Mouse (Mus musculus) retina, postnatal 1 day (tissue): ENCODE data around the gene Adm.
"Not testable (repeated sequence)": the region's sequence is repeated elsewhere in the genome, so short reads cannot be mapped to it uniquely, and the experiment has no call there.

Experiments used
- DNase-seq: peaks from one replicate; pipeline ENCODE4 v3.0.0-alpha.2; 2012

Gene Adm

DNA sequence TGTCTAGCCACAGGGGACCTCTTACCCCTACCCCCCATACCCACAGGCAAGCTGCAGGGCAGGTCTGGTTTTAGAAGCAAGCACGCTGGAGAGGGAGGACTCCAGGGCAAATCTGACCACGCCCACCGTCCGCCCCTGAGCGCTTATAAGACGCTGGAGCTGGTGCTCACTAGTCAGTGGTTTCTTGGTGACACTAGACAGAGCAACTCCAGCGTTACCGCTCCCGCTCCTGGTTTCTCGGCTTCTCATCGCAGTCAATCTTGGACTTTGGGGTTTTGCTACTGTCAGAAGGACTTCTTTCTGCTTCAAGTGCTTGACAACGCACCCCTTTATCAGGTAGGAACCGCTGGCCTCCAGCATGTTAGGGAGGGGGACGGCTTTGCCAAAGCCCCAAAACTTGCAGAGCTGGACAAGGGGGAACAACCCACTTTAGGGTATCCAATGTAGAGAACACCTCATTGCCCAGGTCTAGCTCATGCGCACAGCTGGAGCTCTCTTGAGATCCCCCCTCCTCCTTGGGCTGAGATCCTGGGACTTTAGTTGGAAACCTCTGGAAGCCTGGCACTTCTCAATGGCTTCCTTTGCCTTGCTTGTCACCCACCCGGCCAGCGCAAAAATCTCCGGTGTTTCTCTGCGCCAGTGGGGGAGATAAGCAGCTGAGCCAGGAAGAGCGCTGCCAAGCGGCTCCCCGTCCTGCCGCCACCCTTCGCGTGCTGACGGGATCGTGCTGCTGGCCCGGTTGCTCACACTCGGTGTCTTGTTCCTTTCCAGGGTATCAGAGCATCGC lies at the start of gene Adm:
Gene Adm, plus strand, starts transcription at position 176 of the 787 bp plus-strand sequence.
- peak; percentile 73 for DNase-seq

- DNase-seq, result no peak
These were observed 43.8 kb upstream of the Adm start for GRCm38 (mm10) chr7:110583705-110584104.

GRCm38 (mm10) chr7:110584159-110584558 lies 43.3 kb upstream of the Adm start:
- DNase-seq, result no peak

GRCm38 (mm10) chr7:110585250-110585649 lies 42.2 kb upstream of the Adm start:
- no peak for DNase-seq

- no peak for DNase-seq
These were observed 39.7 kb upstream of the Adm start for GRCm38 (mm10) chr7:110587721-110588120.

DNA sequence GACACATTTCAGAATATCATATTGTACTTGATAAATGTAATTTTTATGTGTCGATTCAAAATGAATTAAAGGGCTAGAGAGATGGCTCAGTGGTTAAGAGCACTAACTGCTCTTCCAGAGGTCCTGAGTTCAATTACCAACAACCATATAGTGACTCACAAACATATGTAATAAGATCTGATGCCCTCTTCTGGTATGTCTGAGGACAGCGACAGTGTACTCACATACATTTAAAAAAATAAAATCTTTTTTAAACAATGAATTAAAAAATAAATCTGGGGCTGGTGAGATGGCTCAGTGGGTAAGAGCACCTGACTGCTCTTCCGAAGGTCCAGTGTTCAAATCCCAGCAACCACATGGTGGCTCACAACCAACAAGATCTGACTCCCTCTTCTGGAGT lies 33.5 kb upstream of the Adm start:
- not testable (repeated sequence) for DNase-seq

- no peak for DNase-seq
These were observed 30.3 kb upstream of the Adm start for GRCm38 (mm10) chr7:110597141-110597540.

DNA sequence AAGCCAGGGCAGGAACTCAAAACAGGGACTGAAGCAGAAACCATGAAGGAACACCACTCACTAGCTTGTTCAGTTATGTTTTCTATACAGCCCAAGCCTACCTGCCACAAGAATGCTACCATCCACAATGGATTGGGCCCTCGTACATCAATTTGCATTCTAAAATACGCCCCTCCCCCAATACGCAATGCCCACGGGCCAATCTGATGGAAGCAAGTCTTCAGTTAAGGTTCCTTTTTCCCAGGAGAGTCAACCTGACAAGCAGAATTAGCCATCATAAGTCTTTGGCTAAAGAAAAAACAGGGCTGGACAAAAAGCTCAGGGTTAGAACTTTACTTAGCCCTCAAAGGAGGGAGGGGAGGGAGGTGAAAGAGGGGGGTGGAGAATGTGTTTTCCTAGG lies 22.0 kb upstream of the Adm start:
- no peak for DNase-seq

DNA sequence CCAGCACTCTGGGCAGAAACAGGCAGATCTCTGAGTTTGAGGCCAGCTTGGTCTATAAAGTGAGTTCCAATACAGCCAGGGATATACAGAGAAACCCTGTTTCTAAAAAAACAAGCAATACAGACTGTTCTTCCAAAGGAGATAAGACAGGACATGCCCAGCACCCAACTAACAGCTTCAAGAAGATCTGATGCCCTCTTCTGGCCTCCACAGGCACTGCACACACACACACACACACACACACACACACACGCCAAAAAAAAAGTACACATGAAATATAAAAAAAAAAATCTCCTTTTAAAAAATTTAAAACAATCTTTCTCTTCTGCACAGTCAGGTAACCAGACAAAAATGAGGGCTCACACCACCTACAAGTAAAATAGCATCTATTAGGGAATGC lies 20.6 kb upstream of the Adm start:
- no peak for DNase-seq

GRCm38 (mm10) chr7:110613381-110614132 lies 13.9 kb upstream of the Adm start:
- DNase-seq, result no peak

GRCm38 (mm10) chr7:110614133-110615063 lies 13.1 kb upstream of the Adm start, which contains the start of gene Sbf2:
Gene Sbf2, minus strand, starts transcription at chr7:110614922.
- peak; percentile 91 for DNase-seq

DNA sequence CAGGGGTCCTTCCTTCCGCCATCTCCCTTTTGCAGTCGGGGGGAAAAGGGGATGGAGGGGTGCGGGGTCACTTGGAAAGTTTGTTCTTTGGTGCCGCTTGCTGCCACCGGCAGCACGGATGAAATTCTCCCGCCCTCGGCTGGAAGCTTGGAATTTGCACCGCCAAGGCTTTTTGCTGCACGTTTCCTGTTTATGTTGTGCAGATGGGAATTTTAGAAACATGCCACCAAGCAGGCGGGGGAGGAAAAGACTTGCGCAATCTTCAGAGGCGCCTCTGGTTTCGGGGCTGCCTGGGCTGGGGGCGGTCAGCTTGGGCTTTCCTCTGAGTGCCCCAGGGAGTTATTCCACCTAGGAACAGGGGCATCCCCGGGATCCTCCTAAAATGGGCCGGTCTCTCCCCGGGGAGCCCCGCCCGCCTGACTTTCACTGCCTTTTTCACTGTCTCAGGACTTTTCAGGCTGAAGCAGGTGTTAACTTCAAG lies 12.3 kb upstream of the Adm start:
- DNase-seq, result no peak

DNA sequence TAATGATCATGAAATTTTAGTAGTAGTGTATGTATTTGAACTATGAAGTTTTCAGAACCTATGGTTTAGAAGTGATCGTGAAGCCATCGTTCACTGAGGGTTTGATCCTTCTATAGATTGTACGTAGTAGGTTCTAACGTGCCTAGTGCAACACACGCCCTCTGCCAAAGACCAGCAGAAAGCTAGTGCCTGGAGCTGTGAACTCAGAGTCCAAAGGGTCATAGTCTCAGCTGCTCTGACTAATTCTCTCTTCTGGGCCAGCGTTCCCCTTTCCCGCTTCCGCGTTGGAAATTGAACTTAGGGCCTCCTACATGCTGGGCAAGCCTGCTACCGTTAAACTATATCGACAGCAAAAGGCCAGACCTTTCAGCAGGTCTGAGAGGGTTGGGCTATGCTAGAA lies 11.7 kb upstream of the Adm start:
- no peak for DNase-seq

- no peak for DNase-seq
These were observed 8.3 kb upstream of the Adm start for GRCm38 (mm10) chr7:110619086-110619611.

DNA sequence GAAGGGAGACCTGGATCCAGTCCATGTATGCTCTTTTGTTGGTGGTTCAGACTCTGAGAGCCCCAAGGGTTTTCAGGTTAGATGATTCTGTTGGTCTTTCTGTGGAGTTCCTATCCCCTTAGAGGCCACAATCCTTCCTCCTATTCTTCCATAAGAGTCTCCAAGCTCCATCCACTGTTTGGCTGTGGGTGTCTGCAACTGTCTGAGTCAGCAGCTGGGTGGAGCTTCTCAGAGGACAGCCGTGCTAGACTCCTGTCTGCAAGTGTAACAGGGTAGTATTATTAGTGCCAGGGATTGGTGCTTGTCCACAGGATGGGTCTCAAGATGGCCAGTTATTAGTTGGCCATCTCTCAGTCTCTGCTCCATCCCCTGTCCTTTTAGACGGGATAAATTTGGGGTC lies 3.4 kb upstream of the Adm start:
- DNase-seq, result no peak

DNA sequence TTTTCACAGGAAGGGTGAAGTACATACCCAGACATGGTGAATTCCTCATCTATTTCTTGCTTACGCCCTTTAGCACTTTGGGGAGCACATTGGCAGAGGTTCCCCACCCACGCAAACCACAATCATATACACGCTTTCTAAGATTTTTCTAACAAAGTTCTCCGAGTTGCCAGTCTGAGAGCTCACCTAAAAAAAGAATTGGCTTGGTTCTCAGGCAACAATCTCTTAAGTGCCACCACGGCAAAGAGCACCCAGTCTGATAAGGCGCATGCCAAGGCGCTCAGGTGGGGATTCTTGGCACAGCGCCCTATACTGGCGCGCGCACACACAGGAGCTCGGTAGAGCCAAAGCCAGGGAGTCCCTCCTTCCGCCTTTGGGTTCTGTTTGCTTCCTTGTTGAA lies 2.5 kb upstream of the Adm start:
- DNase-seq, result no peak

DNA sequence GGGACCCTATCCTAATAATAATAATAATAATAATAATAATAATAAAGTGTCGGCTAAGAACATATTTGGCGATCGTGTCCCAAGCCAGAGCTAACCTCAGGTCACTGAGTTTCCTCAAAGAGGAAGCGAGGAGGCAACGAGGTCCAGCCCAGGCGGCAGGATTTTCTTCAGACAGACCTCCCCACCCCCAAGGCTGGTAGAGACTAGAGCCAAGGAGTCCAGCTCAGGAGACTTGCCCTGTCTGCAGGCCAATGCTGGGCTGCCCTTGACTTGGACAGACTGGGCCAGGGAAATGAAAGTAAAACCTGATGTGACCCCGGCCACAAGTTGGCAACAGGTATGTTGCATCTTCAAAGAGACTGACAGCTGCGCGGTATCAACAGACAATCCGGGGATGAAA lies 2.0 kb upstream of the Adm start:
- DNase-seq, result no peak

GRCm38 (mm10) chr7:110626186-110627098 lies 1.0 kb upstream of the Adm start:
- peak; percentile 50 for DNase-seq

- DNase-seq, result peak; percentile 36
These were observed 370 bp upstream of the Adm start for GRCm38 (mm10) chr7:110627099-110627482.

DNA sequence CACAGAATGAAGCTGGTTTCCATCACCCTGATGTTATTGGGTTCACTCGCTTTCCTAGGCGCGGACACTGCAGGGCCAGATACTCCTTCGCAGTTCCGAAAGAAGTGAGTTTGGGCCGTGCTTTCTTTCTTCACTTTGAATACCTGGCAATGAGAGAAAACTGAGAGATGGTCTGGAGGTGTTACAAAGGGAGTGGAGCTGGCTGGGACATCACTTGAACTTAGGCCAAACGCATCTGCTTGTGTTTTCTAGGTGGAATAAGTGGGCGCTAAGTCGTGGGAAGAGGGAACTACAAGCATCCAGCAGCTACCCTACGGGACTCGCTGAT lies 776 bp downstream of the Adm start:
- DNase-seq, result no peak

GRCm38 (mm10) chr7:110628611-110629354 lies 1.3 kb downstream of the Adm start:
- DNase-seq, result peak; percentile 54
